Mouse (Mus musculus) adrenal gland, adult 8-10 months (tissue): ENCODE measurements around the gene Fnbp1. TPM values are rescaled to one million over a fixed set of nuclear protein-coding genes. Genes with fewer than 3 reads are reported as not detected.

Source experiments
- DNase-seq: peaks from one replicate; pipeline ENCODE4 v3.0.0; 2022
- total RNA-seq, 4 experiments: library from RNA; stranded (reverse); gene quantifications; 2 replicates each; pipeline ENCODE4 v1.2.4; 2022

Fnbp1 gene
- total RNA-seq, 4 experiments from 2014 or later, result 45.9 to 89.0 (median 70.6) TPM

- DNase-seq, result no peak
Observed at GRCm38 (mm10) chr2:31150762-31151161, 9.0 kb upstream of the Fnbp1 start.

GRCm38 (mm10) chr2:31147054-31147453 lies 5.2 kb upstream of the Fnbp1 start:
- no peak for DNase-seq

DNA sequence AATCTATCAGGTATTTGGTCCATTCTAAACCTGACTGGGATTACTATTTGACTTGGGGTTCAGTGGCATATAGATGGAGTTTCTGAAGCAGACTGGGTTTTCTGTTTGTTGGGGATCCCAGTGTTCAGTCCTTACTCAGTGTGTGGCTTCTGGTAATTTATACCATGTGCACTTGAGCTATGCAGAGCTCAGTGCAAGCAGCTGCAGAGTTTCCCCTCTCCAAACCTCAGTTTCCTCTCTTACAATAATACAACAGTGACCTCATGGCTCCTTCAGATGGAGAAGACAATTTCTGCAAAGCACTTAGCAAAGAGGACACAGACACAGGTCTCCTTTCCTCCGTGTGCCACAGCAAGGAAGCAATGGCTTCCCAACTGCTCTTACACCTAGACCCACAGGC lies 3.1 kb upstream of the Fnbp1 start:
- DNase-seq, result no peak

- no peak for DNase-seq
Observed at GRCm38 (mm10) chr2:31143768-31144695, 2.2 kb upstream of the Fnbp1 start.

GRCm38 (mm10) chr2:31143326-31143725 lies 1.5 kb upstream of the Fnbp1 start:
- no peak for DNase-seq

- DNase-seq, result no peak
Observed at GRCm38 (mm10) chr2:31142505-31142904, 697 bp upstream of the Fnbp1 start.

DNA sequence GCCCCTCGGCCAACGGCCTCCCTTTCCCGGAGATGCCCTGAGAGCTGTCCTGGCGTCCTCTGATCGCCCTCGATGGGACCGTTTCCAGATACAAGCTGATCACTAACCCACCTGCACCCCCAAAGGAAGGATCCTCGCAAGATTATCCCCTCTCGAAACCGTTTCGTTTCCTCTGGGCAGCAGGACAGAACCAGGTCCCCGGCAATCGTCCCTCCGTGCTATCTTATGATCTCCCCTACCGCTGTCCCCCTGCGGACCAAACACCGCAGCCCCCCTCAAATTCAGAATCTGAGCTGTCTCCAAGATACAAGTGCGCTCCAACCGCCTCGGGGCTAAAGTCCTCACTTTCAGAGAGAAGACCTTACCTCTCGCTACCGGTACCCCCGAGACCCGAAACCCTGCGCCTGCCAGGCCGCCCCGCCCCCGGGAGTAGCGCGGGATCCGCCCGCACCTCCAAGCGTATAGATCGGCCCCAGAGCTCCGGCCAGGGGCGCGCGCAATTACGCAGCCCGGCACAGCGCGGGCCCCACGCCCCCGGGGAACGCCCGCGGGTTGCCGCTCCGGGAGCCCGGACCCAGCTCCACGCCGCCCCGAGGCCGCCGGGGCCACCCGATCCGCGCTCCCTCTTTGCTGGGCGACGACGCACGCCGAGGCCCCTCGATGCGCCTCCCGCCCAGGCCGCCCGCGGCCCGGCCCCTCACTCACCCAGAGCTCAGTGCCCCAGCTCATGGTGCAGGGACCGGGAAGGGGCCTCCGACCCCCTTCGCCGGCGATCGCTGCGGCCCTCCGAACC lies 538 bp downstream of the Fnbp1 start:
- DNase-seq, result no peak

DNA sequence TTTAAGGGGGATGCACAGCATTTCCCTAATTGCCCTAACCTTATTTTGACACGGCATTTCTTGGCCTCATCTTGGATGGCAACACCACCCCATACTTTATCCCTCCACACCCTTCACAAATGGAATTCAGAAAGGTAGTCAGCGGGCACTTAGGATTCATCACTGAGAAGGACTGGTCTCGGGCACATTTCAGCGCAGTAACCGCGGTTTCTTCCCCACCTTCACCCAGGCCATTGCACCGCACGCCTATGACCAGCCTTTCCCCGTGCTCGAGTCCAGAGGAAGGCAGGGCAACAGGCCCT lies 1.1 kb downstream of the Fnbp1 start:
- no peak for DNase-seq

DNA sequence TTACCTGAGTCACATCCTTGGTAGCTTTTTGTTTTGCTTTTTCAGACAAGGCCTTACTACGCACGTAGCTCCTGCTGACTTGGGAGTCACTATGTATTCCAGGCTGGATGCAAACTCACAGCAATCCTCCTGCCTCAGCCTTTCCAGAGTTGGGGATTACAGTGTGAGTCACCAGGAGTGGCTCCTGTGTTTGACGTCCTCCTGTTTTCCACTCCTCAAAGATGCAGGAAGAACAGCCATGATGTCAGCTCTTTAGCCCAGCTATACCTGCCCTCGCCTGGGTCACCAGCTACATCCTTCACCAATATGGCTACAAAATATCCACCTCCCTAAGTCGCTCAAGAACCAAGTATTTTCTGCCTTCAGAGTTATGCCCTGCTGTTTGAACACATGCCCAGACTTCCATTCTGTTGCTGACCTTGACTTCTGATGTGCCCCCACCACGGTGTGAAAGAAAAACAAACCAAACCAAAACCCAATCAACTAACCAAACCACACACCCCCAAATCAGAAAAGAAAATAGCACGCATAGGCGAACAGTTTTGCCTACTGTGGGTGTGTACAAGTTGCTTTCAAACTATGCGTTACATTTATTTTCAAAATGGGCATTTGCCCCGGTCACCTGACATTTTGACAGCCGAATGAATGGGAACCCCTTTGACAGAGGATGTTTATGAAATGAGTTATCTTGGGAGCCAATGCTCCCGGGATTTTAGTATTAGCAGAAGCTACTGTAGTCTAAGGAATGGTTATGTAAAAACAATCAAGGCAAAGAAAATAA lies 1.6 kb downstream of the Fnbp1 start:
- DNase-seq, result no peak

DNA sequence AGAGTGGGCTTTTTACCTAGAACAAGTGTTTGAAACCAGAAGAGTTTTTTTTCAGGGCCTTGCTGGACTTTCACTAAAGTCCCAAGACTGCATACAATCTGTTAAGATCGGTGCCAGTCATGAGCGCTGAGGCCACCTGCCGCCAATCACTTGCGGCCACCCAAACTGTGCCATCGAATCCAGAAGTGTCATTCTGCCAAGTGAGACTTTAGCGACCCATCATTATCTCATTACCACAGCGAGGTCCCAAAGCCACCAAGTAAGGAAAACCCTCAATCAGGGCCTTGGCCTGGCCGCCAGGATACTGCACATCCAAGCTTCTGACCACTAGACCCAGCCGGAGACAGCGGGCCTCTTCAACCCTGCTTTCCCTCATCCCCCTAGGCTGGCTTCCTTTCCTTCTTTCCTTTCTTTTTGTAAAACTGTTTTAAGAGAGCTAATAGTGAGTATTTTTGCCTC lies 2.6 kb downstream of the Fnbp1 start:
- DNase-seq, result no peak

- no peak for DNase-seq
Observed at GRCm38 (mm10) chr2:31137018-31137590, 4.7 kb downstream of the Fnbp1 start.

DNA sequence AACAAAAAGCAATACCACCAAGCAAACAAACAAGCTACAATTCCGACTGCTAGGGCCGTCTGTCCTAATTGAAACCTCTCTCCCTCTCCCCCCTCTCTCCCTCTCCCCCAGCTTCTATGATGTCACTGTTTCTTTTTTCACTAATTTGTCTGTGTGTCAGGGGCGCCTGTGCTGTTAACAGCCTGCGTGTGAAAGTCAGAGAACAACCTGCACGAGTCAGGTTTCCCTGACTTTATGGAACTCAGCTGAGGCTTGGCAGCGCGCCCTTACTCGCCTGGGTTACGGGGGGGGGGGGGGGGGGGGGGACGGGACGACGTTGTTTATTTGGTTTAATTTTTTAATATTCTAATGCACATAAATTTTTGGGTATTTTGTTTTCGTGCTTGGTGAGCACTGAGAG lies 5.5 kb downstream of the Fnbp1 start:
- DNase-seq, result no peak

DNA sequence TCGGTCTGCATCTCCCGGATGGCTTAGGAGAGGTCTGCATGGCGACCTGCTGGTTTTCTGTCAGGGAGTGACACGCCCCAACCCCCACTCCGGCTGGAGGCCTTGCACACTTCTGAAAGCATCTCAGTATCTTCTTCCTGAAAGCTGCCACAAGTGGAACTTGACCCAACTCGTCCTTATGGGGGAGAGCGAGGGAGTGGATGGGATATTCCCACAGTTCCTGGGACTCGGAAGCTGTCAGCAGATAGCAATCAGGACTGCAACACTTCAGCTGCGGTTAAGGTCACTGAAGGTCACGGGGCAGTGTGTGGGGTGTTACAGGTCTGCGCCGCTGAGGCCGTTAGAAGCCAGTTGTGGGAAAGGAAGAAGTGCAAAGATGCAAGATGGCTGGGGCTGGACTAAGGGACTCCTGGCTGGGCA lies 6.3 kb downstream of the Fnbp1 start:
- no peak for DNase-seq

- DNase-seq, result no peak
Observed at GRCm38 (mm10) chr2:31133981-31134380, 7.8 kb downstream of the Fnbp1 start.

GRCm38 (mm10) chr2:31132682-31133081 lies 9.1 kb downstream of the Fnbp1 start:
- no peak for DNase-seq

DNA sequence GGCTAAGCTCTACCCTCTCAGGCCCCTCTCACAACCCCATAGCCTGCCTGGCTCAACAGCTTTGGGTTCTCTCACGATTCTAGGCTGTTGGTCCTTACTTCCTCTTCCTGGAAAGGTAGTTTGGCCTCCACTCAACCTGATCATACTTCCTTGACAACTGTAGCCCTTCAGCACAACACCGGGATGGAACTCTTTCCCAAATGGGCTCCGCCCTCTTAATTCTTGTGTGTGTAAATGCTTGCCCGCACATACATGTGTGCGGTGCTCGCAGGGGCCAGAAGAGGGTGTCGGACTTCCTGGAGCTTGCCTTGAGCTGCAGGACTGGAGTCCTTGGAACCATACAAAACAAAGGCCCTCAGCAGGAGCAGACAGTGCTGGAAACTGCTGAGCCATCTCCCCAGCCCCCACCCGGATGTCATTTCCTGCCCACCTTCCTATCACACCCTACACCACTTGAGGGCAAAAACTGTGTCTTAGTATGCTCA lies 11.0 kb downstream of the Fnbp1 start:
- no peak for DNase-seq

DNA sequence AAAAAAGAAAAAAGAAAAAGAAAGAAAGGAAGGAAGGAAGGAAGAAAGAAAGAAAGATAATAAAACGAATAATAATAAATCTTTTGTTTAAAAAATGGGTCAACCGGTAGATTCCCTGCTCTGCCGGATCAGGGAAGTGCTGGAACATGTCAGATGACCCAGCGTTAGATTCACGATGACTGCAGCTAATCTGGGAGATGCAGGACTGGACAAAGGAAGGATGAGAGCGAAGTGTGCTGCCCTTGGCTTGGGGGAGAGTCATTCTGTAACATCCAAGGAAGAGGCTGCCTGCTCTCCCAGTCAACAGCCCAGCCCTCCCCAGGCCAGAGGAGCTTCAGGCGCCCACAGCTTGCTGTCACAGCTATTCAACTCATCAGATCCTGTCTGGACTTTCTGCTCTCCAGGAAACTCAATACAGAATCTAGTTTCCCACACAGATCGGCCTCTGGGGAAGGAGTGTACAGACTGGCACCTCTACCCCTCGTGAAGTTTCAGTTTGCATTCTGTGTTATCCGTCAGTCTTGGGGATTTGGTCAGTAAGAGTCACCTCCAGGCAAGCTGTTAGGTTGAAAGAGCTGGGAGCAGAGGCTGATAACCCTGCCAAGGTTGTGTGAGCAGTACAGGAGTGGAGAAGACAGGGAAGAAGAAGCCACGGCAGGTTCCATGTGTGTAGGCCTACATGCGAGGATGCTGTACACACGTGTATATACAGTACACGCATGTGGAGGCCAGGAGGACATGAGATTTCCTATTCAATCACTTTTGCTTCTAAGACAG lies 11.9 kb downstream of the Fnbp1 start:
- DNase-seq, result no peak

DNA sequence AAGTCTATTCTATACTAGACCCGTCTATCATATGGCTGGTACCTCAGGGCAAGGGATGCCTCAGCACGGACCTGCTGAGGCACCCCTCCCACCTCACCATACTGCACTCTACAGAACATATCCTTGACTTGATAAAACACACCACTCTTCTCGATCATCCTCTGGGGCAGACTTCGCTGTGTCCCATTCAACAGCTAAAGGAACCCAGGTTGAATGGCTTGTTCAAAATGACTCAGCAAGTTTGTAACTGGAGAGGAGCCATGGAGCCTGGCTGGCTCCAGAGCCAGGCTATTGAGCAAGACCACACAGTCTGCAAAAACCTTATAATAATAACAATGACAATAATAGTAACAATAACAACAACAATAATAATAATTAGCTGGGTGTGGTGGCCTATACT lies 13.9 kb downstream of the Fnbp1 start:
- DNase-seq, result no peak

- no peak for DNase-seq
Observed at GRCm38 (mm10) chr2:31127219-31127618, 14.6 kb downstream of the Fnbp1 start.

DNA sequence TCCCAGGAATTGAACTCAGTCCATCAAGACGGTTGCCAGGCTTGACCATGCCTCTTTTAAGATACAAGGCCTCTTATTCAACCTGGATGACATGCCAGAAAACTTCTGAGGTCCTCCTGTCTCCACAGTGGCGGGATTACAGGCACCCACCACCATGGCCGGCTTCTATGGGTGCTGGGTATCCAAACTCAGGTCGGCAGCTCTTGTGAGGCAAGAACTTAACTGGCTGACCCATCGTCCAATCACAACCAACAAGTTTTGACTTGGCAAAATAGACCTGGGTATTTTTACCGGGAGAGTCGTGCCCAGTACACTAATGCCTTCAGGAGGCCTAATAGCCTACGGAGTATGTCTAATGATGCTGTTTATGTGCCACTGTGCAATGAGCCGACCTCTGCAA lies 15.8 kb downstream of the Fnbp1 start:
- no peak for DNase-seq

GRCm38 (mm10) chr2:31125156-31125555 lies 16.7 kb downstream of the Fnbp1 start:
- no peak for DNase-seq

GRCm38 (mm10) chr2:31124694-31125093 lies 17.1 kb downstream of the Fnbp1 start:
- DNase-seq, result no peak
